Mouse (Mus musculus) gastrocnemius, postnatal 36 days (tissue): ENCODE measurements around the gene Cbfa2t3. TPM values are rescaled to one million over a fixed set of nuclear protein-coding genes. Genes with fewer than 3 reads are reported as not detected.
"Not testable (repeated sequence)": the region's sequence is repeated elsewhere in the genome, so short reads cannot be mapped to it uniquely, and the experiment has no call there.

Source experiments
- DNase-seq, 2 experiments: peaks; one replicate each; pipeline ENCODE4 v3.0.0; 2022
- intact Hi-C: fragments of 180-260 bp; cut with DNase I; formaldehyde crosslinking; loops from one replicate; pipeline ENCODE4 v1.15.1; 2025
- total RNA-seq, 2 experiments: library from RNA; stranded (reverse); gene quantifications; 2 replicates each; pipeline ENCODE4 v1.2.3; 2021

The Cbfa2t3 gene
- total RNA-seq, 2 experiments from 2014 or later: 17.0 to 18.7 TPM

GRCm38 (mm10) chr8:122644175-122644954 is 54.5 kb downstream of the Cbfa2t3 start:
- intact Hi-C loops: no loop called here
- DNase-seq: no peak

DNA sequence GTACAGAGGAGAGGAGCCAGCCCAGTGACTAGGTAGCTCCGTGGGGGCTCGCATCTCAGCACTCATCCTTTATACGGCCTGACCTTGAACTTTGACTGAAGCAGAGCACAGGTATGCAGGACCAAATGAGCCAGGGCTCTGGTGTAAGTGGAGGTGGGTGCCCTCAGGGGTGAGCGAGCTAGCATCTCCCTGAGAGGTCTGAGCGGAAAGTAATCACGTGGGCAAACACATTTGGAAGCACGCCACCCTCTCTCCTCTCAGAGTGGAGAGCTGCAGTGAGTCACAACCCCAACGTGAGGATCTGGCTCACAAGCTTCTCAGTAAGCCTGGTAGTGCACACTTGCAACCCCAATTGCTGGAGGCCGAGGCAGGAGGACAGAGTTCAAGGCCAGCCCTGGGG is 56.8 kb downstream of the Cbfa2t3 start:
- intact Hi-C loops: no loop called here
- no peak for DNase-seq

- intact Hi-C loops: no loop called here
- no peak for DNase-seq
These were observed 57.5 kb downstream of the Cbfa2t3 start for GRCm38 (mm10) chr8:122641406-122641805.

DNA sequence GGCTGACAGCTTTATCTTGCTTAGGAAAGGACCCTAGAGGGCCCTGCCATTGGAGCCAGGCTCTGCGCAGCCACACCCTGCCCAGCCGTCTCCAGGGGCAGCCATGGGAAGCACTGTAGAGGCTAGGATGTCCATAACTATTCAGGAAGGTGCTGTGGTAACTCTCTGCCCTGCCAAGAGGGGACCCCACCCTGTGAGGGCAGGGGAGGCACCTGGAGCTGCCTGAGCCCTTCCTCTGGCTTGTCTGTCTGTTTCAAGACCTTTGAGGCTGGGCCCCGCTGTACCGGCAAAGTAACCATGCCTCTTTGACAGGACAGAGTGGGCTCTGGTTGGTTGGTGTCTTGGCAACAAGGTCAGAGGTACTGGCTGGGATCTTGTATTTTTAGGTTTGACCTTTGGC is 58.1 kb downstream of the Cbfa2t3 start:
- DNase-seq: no peak
- intact Hi-C loops: no loop called here

DNA sequence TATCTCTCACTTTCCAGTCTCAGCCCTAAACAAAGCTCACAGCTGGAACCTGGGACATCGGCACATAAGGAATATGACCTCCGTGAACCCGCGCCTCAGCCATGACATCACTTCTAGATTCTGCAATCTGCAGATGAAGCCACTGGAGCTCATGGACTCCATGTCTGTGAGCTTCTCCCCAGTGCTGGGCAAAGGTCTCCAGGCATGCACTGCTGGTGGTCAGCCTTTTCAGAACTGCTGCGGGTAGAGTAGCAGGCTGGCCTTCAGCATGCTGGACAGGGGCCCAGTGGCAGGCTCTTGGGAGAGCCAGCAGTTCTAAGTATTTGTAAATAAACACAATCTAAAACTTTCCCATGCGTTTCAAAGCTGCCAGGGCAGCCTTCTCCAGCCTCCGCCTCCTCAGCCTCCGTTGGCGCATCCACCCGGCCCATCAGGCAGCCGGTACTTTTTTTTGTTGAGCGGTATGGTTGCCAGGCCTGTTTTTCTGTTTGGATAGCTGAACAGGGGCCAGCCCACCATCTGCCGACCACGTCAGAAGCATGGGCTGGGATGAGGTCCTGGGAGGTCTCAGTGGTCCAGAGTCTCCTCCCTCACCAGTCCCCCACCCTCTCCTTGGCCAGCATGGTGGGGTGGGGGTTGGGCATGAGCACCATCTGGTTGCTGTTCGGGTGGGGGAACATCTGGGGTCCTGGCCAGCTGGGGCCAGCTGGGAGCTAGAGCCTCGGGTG is 59.2 kb downstream of the Cbfa2t3 start:
- intact Hi-C loops: no loop called here
- peak; percentile 64 to 65 for DNase-seq

- intact Hi-C loops: no loop called here
- DNase-seq: no peak
These were observed 60.3 kb downstream of the Cbfa2t3 start for GRCm38 (mm10) chr8:122638601-122639000.

DNA sequence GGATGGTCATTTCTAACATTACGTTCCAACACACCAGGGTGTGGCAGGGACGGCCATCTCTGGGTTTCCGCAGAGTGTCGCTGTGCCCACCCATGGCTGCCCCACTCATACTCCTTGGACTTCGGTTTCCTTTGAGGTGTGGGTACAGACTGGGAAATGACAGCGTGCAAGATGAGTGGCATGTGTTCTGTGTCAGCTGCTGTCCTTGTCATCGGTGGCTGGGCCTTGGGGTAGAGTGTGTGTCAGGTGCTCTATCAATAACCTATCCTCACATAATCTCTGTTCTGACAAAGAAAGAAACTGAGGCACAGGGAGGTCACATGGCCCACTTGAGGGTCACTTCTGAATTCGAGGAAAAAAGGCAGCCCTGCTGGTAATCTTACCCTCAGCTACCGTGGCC is 61.7 kb downstream of the Cbfa2t3 start:
- intact Hi-C loops: loop anchor here (1.0 kb wide), 1 partner anchor 12 kb away; no protein-coding TSS in a partner anchor
- DNase-seq: no peak

GRCm38 (mm10) chr8:122636803-122637175 is 62.1 kb downstream of the Cbfa2t3 start:
- intact Hi-C loops: loop anchor here (1.0 kb wide), 1 partner anchor 13 kb away; no protein-coding TSS in a partner anchor
- peak; percentile 55 to 64 for DNase-seq

- intact Hi-C loops: no loop called here
- DNase-seq: no peak
These were observed 62.8 kb downstream of the Cbfa2t3 start for GRCm38 (mm10) chr8:122635878-122636802.

DNA sequence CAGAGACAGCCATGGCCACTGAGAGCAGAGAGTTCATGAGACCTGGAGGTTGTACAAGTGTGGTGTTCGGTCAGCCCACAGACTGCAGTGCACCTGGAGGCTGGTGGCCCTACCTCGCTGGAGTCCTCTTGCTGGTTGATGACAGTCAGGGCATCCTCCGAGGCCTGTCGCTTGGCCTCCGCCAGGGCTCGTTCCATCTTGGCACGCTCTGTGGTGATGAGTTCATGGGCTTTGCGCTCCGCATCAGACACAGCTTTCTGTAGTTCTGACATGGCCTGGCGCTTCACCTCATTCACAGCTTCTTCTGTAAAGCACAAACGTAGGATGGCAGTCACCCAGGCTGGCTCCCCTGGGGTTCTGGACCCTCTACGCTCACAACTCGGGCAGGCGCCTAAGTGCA is 65.7 kb downstream of the Cbfa2t3 start:
- intact Hi-C loops: no loop called here
- DNase-seq: no peak

DNA sequence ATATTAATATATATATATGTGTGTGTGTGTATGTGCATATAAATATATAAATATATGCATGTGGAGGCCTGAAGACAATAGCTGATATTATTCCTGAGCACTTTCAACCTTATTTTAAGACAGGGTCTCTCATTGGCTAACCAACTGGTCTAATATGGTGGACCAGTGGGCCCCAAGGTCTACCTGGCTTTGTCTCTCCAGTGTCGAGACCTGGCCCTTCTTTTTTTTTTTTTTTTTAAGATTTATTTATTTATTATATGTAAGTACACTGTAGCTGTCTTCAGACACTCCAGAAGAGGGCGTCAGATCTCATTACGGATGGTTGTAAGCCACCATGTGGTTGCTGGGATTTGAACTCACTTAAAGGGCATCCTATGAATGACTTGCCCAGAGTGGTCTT is 66.8 kb downstream of the Cbfa2t3 start:
- DNase-seq, intact Hi-C loops: not testable (repeated sequence)

GRCm38 (mm10) chr8:122630696-122631095 is 68.2 kb downstream of the Cbfa2t3 start:
- intact Hi-C loops: no loop called here
- no peak for DNase-seq

DNA sequence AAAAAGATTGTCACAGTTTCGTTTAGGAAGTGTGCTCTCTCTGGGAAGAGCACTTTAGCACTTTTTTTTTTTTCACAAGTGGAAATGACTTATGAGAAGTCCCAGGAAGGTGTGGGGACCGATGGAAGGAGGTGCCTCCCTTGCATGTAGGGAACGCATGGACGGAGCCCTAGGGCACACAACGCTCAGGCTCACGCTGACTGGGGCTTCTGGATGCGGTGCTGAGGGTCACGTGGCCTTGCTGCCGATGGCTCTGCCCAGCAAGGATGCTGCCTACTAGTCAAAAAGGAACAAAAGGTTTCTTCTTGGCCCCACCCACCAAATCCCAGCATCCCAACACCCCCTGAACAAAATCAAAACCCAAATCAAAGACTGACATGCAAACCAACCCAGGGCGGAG is 69.5 kb downstream of the Cbfa2t3 start:
- intact Hi-C loops: no loop called here
- no peak for DNase-seq

GRCm38 (mm10) chr8:122626896-122627295 is 72.0 kb downstream of the Cbfa2t3 start:
- intact Hi-C loops: no loop called here
- no peak for DNase-seq

GRCm38 (mm10) chr8:122625811-122626210 is 73.1 kb downstream of the Cbfa2t3 start:
- intact Hi-C loops: no loop called here
- no peak for DNase-seq

- intact Hi-C loops: loop anchor here (5.0 kb wide), 1 partner anchor 53 kb away; no protein-coding TSS in a partner anchor
- no peak for DNase-seq
These were observed 74.3 kb downstream of the Cbfa2t3 start for GRCm38 (mm10) chr8:122624653-122625052.

GRCm38 (mm10) chr8:122623844-122624642 is 74.9 kb downstream of the Cbfa2t3 start:
- peak in 1 of 2 experiments; percentile 41 for DNase-seq

DNA sequence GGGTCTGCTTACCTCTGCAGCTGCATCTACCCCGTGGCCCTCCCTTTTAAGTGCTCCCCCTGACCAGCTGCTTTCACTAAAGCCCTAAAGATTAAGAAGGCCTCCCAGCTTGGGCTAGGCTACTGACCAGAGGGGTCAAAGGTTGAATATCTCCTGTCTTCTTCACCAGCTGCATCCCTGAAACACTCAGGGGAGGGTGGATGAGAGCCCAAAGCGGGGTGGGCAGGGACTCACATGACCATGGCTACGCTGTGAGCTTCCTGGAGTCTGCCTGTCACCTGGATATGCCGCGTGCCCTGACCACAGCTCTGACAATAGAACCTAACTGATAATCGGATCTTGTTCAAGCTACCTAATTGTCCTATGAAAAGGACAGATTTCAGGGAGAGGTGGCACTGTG is 76.2 kb downstream of the Cbfa2t3 start, which contains the start of gene Pabpn1l:
Pabpn1l (minus strand) TSS at position 13 of the 400 bp plus-strand sequence.
- DNase-seq: no peak
- intact Hi-C loops: loop anchor here (5.0 kb wide), 1 partner anchor 55 kb away; no protein-coding TSS in a partner anchor

More at GRCm38 (mm10) chr8:122623844-122624642, 74.9 kb downstream of the Cbfa2t3 start:
- intact Hi-C loops: loop anchor here (5.0 kb wide), 1 partner anchor 53 kb away; no protein-coding TSS in a partner anchor

DNA sequence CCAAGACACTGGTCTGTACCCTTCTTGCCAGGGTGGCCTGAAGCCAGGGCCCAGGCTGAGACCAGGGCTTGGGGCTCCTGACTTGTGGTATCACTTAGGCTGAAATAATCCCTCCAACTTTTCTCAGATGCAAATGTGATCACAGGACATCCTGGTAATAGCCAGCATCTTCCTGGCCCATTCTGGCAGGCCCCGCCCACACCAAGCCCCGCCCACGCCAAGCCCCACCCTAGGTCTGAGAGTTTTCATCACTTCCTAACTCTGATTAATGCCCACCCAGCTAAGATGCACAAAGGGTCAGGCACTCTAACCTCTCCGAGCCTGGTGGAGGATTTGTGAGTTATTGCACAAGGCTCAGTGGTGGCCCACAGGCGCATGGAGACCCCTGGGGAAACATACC is 78.5 kb downstream of the Cbfa2t3 start:
- no peak for DNase-seq

More for the DNA sequence above, 78.5 kb downstream of the Cbfa2t3 start:
- intact Hi-C loops: loop anchor here (5.0 kb wide), 1 partner anchor 57 kb away; no protein-coding TSS in a partner anchor
